Mouse (Mus musculus): ENCODE results near the gene Tex26.

GRCm38 (mm10) chr5:149514890-149515289 is 75.4 kb downstream of the Tex26 start:
- no peak for TF ChIP-seq EP300 (optimal IDR thresholded peaks at IDR 0.05)
- no peak for TF ChIP-seq CTCF (IDR thresholded peaks at IDR 0.05; ENCODE audit: low read depth)
